Mouse (Mus musculus): ENCODE results near the gene Treml4. TPM values are rescaled to one million over a fixed set of nuclear protein-coding genes. Genes with fewer than 3 reads are reported as not detected.
A peak's percentile ranks its signal among the peaks of the same experiment; 100 is the strongest.
"Not testable (repeated sequence)": the region's sequence is repeated elsewhere in the genome, so short reads cannot be mapped to it uniquely, and the experiment has no call there.

Gene Treml4
- total RNA-seq, 4 experiments from 2014 or later: not detected

DNA sequence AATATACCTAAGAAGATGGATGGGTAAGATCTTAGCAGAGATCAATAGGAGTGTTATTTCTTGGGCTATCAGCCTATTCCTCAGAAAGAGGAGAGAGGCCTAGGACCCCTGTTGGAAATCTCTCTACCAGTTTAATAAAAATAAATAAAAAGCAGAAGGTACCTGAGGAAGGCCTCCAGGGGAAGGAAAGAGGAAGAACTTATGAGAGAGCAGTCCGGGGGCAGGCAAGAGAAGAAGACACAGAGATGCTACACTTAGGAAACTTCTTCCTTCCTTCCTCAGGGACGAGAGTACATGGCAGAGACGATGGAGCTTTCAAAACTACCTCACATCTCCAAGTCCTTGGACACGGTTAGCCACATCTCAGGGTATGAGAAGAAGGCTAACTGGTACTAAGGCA is 10.0 kb downstream of the Treml4 start:
- no peak for DNase-seq (ENCODE audit: low spot score in 2 of 2)

DNA sequence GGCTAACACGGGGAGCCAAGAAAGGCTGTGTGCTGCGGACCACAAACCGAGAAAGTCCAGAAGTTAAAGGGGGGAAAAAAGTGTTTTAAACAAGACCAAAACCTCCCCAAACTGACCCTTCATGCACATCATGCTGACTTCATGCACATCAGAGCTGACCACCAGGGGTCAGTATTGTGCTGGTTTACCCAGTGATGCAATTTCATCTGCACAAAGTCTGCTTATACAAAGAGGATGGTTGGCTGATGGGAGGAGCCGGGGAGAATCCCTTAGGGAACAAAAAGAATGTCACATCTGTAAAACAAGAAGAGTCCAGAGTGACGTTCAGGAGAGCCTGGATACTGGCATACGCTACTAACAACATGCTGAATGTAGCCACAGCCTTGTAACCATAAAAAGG is 10.8 kb downstream of the Treml4 start:
- DNase-seq (ENCODE audit: low spot score in 2 of 2): peak; percentile 48 to 56

DNA sequence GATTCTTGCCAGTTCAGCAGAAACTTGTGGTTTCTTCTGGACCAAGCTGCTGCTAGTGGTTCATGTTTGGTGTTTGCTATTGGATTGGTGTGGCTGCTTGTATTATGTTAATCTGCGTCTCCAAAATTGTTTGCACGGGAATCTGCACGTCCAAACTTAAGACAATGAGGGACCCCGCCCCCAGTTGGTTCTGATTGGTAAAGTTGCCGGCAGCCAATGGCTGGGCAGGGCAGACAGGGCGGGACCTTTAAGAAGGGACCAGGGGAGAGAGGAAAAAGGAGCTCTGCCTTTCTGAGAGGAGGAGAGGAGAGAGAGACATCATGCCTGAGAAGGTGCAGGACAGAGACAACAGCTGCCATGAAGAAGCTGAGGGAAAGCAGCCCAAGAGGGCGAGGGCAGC is 11.6 kb downstream of the Treml4 start:
- DNase-seq (ENCODE audit: low spot score in 2 of 2): no peak

DNA sequence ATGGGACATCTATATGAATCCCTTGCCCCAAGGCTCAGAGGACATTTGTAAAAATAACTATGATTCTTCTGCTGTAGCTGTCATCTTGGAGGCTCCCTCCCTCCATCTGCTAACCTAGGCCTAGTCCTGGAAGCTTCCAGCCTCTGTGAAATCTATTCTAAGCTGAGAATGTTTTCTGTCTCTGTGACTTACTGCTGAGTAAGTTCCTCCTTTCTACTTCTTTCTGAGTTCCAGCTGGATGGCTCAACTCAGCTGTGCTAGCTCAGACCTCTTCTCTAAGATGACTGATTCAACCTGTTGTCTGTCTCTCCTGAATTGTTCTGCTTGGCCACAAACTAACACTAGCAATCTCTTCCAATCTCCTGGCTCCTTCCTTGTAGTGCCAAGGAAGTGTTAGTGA is 14.3 kb downstream of the Treml4 start:
- DNase-seq (ENCODE audit: low spot score in 2 of 2): no peak

DNA sequence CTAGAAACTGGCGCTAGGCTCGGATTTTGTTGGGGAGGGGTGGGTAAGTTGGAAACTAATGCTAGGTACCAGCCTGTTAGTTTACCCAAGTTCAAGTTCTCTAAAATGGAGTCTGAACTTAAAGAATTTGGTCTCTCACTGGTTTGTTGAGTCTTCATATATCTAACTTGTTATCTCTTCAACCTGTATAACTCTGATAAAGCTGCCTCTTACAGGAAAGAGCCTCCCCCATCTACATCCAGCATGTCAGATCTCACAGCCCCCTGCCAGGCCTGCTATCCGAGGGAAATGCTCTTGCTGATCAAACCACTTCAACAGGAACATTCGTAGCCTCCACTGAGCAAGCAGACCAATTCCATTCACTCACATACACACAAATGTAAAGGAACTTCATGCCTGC is 14.9 kb downstream of the Treml4 start:
- no peak for DNase-seq (ENCODE audit: low spot score in 2 of 2)

DNA sequence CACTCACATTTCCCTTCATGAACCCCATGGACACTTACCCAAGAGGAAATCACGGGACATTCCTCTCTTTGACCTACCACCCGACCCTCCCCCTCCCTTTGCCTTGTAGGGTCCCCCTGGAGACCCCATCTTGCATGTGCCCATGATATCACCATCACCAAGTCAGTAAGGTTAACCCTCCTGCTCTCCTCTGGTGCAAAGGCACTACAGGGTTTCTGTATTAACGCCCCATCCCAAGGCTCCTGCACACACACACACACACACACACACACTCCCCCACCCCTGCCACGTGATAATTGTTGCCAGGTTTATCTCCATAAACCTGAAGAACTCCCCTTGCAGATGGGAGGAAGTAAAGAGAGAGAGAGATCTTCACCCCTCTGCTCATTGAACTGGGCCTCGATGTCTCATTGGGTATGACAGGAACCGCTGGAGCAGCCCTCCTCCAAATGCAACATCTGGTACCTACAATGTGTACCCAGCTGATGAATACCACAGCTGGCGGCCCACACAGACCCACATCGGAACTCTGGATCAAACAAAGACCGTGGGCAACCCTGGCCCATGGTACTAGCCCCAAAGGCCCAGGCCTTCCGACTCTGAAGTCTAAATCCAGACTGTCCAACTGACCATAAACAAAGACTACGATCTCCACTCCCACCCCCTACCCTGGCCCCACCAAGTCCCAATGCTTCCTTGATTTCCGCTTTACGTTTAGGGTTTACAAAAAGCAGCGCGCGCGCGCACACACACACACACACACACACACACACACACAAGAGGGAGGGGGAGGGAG is 17.0 kb downstream of the Treml4 start:
- no peak for DNase-seq (ENCODE audit: low spot score in 2 of 2)

DNA sequence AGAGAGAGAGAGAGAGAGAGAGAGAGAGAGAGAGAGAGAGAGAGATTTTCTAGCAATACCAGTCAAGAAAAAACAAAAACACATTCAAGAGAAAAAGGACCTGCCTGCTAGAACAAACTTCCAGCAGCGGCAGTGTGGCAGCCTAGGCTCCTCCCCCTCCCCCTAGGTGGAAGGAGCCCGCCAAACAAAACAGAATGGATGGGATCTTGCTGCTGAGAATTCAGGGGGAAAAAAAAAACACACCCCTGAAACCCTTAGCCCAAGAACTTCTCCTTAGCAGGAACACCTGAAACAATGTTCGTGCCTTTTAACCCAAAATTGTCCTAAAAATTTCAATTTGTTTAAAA is 17.6 kb downstream of the Treml4 start:
- no peak for DNase-seq (ENCODE audit: low spot score in 2 of 2)

DNA sequence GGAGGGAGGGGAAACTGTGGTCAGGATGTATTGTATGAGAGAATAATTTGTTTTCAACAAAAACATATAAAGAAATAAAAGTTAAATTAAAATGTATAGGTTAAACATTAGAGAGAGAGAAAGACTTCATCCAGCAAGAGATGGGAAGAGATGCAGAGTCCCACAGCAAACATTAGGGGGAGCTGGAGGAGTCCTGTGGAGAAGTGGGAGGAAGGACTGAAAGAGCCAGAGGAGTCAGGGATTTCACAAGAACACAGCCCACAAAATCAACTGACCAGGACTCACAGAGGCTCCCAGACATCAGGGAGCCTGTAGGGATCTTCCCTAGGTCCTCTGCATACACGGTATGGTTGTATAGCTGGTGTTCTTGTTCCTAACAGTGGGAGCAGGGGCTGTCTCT is 22.7 kb downstream of the Treml4 start:
- DNase-seq (ENCODE audit: low spot score in 2 of 2): no peak

DNA sequence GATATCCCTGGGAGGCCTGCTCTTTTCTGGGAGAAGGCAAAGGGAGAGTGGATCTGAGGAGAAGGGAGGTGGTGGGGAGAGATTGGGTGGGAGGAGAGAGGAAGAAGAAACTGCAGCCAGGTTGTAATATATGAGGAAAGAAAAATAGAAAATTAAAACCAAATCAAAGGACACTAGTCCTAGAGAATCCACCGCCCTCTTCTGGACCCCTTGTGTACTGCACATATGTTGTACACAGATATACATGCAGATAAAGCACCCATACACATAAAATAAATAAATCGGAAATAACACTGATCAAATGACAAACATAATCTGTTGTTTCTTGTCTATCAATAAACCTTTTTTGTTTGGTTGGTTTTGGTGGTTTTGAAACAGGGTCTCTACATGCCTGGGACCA is 23.2 kb downstream of the Treml4 start:
- no peak for DNase-seq (ENCODE audit: low spot score in 2 of 2)

DNA sequence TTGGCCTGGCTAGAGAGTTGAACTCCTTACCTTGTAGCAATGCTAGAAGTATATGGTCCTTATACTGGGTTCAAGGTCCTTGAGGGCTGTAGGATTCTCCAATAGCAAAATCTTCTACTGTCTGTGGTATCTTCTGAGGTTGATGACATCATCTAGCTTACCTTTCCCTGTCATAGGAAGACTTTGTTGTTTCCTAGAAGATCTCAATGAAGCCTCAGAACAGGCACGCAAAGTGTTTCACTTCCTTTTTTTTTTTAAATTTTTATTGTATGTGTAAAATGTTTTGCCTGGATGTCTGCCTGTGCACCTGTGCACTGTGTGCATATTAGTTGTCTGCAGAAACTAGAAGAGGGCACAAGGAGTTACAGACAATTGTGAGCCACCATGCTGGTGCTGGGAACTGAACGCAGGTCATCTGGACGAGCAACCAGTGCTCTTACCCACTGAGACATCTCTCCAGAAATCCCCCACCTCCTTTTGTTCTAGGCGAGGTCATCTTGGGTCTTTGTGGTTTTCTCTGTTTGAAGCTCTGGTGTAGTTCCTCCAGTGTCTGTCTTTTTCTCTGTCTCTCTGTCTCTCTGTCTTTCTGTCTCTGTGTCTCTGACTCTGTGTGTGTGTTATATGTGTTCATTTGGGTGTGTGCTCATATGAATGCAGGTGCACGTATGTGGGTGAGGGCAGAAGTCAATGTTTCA is 29.6 kb downstream of the Treml4 start:
- no peak for DNase-seq (ENCODE audit: low spot score in 2 of 2)

DNA sequence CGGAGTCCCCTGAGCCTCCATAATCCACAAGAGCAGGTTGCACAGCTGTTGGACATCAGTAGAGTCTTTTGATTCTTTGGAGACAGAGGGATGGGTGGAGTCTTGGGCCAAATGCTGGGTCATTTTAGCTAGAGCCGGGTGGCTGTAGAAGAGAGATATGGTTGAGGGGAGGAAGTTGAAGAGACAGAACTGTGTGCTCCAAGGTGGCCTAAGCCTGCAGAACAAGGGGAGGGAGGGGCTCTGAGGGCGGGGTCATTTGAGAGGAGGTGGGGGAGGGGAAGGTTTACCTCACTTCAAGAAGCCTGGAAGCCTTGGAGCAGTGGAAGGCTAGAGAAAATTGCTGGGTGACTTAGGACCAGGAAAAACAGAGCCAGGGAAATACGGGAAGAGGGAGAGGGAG is 35.1 kb downstream of the Treml4 start, which contains the start of gene Treml2:
Gene Treml2, plus strand, starts transcription at position 296 of the 400 bp plus-strand sequence.
- no peak for DNase-seq (ENCODE audit: low spot score in 2 of 2)

DNA sequence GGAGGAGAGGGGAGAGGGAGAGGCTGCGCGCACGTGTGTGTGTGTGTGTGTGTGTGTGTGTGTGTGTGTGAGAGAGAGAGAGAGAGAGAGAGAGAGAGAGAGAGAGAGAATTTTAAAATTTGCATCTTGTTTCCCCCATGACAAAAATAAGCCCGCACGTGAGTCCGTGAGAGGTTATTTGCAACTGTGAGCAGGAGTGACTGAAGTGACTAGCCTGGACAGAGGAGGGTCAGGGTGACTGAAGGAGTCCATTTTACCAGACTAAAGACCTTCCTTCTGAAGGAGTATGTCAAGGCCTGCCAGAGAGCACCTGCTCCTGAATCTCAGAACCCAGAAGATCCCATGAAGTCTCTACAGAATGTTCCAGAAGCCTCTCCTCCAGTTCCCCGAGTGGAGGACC is 35.7 kb downstream of the Treml4 start:
- DNase-seq (ENCODE audit: low spot score in 2 of 2): no peak

DNA sequence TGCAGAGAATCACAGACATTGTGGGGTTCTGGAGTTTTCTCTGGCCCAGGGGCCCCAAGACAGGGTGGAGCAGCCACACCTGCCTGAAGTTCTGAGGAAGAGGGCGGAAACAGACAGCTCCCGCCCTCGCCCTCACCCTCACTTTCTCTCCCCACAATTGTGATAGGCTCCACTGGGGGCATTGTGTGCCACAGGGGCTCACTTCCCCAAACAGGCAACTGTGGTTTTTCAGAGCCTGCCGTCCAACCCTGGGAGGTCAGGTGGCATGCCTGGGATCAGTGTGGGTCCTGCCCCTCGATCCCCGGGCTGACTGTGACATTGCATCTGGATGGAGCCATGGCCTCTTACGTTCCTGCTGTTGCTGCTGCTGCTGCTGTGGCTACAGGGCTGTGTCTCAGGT is 36.1 kb downstream of the Treml4 start:
- DNase-seq (ENCODE audit: low spot score in 2 of 2): no peak

DNA sequence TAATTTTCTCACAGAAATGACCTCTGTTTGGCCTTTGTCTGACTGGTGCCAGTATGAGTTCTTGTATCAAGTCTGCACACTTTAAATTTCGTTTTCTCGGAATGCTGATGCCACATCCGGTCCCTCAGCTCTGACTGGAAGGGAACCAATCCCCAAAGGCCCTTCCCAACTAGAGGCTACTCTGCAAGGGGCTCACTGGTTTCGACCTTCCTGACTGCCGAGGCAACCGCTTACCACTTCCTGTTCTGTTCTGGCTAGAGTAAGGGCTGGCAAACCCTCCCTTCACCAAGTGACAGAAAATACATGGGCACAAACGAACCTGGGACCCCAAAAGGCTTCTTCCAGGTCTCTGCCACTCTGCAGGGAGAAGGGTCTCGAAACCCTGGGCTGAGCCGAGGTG is 36.8 kb downstream of the Treml4 start:
- DNase-seq (ENCODE audit: low spot score in 2 of 2): no peak

DNA sequence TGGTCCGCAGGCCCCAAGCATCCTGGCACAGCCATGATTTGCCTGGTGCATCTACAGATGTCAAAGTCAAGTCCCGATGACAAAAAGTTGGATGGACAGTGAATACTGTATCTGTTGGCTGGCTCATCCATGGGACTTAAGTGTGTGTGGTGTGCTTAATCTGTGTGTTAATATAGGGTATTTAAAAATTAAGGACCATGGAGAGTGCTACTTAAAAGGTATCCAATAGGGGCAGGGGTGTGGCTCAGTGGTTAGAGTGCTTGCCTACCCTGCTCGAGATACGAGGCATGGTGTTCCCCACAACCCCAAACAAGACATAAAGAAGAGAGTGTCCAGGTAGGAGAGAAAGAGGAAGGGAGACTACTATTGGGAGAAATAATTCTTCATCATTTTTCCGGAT is 37.7 kb downstream of the Treml4 start:
- DNase-seq (ENCODE audit: low spot score in 2 of 2): no peak

DNA sequence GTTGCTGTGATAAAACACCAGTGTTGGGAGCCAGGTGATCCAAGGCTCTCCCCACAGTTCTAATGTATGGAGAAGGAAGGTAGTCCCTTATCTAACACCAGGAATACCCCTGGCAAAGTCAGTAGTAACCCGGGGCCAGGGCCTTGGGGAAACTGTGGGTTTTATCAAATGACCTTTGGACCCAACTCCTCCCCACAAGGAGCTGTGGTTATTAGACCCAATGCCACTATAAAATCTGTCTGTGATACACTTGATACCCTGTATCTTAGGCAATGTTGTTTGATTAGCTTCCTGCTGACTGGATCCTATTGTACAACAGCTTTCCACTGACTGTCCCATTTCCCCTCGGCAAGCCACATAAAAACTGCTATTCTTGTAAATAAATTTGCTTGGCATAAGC is 48.0 kb downstream of the Treml4 start:
- DNase-seq (ENCODE audit: low spot score in 2 of 2): no peak

DNA sequence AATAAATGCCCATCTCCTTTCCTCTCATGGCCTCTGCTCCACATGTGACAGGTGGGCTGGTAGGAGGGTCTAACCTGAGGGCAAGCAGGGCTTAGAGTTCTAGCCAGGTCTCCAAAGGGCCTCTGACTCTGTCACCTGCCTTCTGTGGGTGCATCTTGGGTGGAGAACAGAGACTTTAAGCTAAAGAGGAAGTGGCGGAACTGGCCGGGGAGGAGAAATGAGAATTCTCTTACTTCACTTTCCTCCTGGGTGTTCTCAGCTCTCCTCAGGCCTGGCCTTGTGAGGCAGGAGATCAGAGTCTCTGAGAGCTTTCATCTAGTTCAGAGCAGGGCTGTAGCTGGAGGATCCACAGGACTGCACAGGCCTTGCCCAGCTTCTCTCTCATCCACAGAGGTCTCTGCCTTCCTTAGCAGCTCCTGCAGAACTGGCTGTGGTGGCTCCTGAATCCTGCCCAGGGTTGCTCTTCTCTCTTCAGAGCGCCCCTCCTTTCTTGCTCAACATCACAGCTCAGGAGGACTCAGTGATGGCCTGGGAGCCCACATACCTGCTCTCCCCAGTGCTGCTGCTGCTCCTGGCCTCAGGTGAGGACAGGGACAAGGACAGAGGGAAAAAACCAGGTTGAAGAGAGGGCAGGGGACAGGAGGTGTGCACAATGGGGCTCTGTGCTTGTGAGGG is 51.9 kb downstream of the Treml4 start, which contains the start of gene B430306N03Rik:
Gene B430306N03Rik, plus strand, starts transcription at position 237 of the 675 bp plus-strand sequence.
- DNase-seq (ENCODE audit: low spot score in 2 of 2): not testable (repeated sequence)

DNA sequence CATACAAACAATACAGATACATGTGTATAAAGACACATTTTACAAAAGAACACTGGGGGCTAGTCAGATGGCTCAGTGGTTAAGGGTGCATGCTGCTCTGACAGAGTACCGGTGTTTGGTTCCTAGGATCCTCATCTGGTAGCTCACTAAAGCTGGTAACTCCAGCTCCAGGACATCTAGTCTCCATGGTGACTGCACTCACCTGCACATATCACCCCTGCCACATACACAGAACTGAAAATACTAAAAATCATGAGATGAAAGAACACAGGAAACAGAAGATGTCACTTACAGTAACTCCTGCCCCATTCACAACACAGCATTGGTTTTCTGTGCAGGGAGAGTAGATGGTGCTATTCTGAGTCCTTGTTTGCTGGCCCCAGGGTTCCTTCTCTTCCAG is 54.6 kb downstream of the Treml4 start:
- DNase-seq (ENCODE audit: low spot score in 2 of 2): no peak

DNA sequence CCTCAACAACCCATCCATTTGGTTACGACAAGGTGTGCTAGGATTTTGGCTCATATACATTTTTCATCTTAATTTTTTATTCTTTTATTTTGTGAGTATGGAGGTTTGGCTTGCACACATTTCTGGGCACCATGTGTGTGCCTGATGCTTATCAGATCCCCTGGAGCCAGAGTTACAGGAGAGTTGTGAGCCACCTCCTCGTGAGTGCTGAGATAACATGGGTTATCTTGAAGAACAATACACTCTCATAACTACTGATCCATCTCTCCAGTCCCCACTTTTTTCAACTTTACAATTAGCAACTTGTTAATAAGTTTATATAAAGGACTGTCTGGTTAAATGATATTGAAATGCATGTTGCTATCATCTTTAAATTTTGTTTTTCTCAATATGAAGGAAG is 57.2 kb downstream of the Treml4 start:
- DNase-seq (ENCODE audit: low spot score in 2 of 2): no peak

DNA sequence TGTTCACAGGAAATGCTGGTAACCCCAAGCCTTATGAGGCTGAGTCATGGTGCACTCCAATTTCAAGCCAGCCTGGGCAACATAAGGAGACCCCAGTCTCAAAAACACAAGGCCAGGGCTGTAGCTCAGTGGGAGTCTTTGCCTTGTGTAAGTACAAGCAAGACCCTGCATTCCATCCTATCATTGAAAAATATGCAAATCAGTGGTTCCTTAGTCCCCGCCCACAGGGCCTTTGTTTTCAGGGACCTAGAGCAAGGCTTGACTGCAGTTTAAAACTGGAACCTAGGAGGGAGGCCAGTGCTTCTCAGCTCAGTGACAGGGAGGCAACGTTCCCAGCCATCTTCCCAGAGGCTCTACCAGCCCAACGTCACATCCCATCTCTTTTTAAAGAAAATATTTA is 59.1 kb downstream of the Treml4 start:
- no peak for DNase-seq (ENCODE audit: low spot score in 2 of 2)

DNA sequence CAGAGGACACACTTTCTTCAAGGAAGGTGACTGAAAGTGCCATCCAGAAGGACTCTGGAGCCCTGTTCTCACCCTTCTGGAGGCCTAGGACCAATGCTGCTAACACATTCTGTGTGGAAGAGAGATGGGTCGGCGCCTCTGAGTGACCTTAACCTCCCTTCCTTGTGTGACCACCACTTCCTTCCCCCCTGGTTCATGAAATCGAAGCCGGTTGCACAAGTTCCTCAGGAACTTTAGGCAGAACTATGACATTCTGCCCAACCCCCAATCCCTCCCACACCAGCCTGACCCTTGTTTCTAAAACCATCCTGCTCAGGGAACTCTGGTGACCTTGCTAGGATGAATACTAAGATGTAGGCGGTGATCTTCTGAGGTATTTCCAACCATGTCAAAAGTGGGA is 60.2 kb downstream of the Treml4 start:
- DNase-seq (ENCODE audit: low spot score in 2 of 2): no peak

Data from left cerebral cortex, adult 8-10 months (tissue).